Mouse (Mus musculus) testis, adult 2 months (tissue): ENCODE results near the gene Icam2.

Experiments used
- CTCF ChIP-seq: fragments of 200-500 bp; IDR thresholded peaks from 2 replicates; pipeline ENCODE4 v1.5.1; 2012; ENCODE audit warnings: low read depth, mild to moderate bottlenecking, inconsistent platforms, low read length, moderate library complexity; ENCODE audit not compliant: control insufficient read depth, insufficient read depth, insufficient replicate concordance
- POLR2A ChIP-seq: fragments of 200-500 bp; IDR thresholded peaks from 2 replicates; pipeline ENCODE4 v1.6.1; 2012; ENCODE audit warnings: low read depth, mild to moderate bottlenecking, inconsistent platforms, low read length, moderate library complexity; ENCODE audit not compliant: control insufficient read depth

- TF ChIP-seq CTCF (no peak), POLR2A (no peak)
These were observed 24.9 kb upstream of the Icam2 start for GRCm38 (mm10) chr11:106412641-106413360.
